ENCODE assay signal across 12 mouse cellular contexts in the genomic region with DNA sequence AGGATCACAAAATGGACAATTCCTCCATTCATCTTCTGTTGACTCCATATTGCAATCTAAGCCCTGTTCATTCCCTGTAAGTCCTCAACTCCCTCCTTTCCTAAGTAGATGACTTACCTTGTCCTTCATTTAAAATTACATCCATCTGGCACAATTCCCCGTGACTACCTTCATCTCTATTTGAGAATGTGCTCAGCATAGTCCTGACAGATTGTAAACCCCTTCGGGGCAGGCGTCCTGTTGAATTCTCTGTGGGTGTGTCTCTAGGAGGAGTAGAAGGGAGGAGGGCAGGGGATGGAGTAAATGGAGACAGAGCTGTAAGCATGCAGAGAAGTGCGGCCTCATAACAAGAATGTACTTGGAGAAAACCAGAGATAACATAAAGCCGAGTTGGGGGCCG.
DNase-seq lines count a peak whose midpoint lies in the region; ATAC-seq and TF ChIP-seq lines count a peak whose summit lies in the region.
"Had no signal": no experiment of that assay in that cellular context is flagged by ENCODE, and none has a peak within 500 bp of the region (broad histone marks: within the 10 kb centered on the region; RNA-seq: fewer than 3 reads in every experiment).

No protein-coding gene starts in this region.

- no peak for DNase-seq in kidney, adult 9 months
- DNase-seq in brain, embryonic 14.5 days (ENCODE audit: low read depth) = peak; percentile 9
- peak; percentile 80 for DNase-seq in cerebellum, adult 9-10 months
- DNase-seq in liver, embryonic 11.5 days (ENCODE audit: low spot score) = no peak
- no peak for DNase-seq in left cerebral cortex, postnatal 10 days (ENCODE audit: extremely low spot score in 1 of 2, low spot score in 2 of 2)
- DNase-seq: liver, embryonic 13.5 days had no signal

- H3K27me3 ChIP-seq in heart, embryonic 12.5 days (replicated peaks) = no peaks in the 10 kb centered on the region
- no peaks in the 10 kb centered on the region for H3K27me3 ChIP-seq in heart, embryonic 11.5 days (ENCODE audit: control insufficient read depth, insufficient read depth, low read length)
- H3K27me3 ChIP-seq in kidney, embryonic 16.5 days (ENCODE audit: insufficient read depth, low read length) = no peaks in the 10 kb centered on the region
- no peaks in the 10 kb centered on the region for H3K27me3 ChIP-seq in liver, embryonic 11.5 days (replicated peaks; ENCODE audit: control insufficient read depth, insufficient read depth, low read length)
- H3K27me3 ChIP-seq: liver, embryonic 13.5 days; midbrain, embryonic 12.5 days; Patski had no signal

- intact Hi-C loops in left cerebral cortex, postnatal 10 days (cut with DNase I) = no loop called here

- H3K36me3 ChIP-seq in heart, embryonic 12.5 days = no peaks in the 10 kb centered on the region
- H3K36me3 ChIP-seq in heart, embryonic 11.5 days (ENCODE audit: control insufficient read depth, insufficient read depth, low read length) = no peaks in the 10 kb centered on the region
- no peaks in the 10 kb centered on the region for H3K36me3 ChIP-seq in kidney, embryonic 16.5 days (ENCODE audit: insufficient read depth, low read length)
- H3K36me3 ChIP-seq in liver, embryonic 11.5 days (ENCODE audit: control insufficient read depth, insufficient read depth, low read length) = no peaks in the 10 kb centered on the region
- H3K36me3 ChIP-seq: limb, embryonic 10.5 days; liver, embryonic 13.5 days; midbrain, embryonic 12.5 days had no signal

- peaks cover 12% of the 10 kb centered on the region for H3K4me1 ChIP-seq in heart, embryonic 12.5 days (replicated peaks)
- peaks cover 4% of the 10 kb centered on the region; the same call in 1 of the 2 replicates for H3K4me1 ChIP-seq in heart, embryonic 11.5 days (ENCODE audit: control insufficient read depth, insufficient read depth, low read length)
- H3K4me1 ChIP-seq in kidney, embryonic 16.5 days (ENCODE audit: insufficient read depth, low read length) = peaks cover 14% of the 10 kb centered on the region
- H3K4me1 ChIP-seq in liver, embryonic 11.5 days (replicated peaks; ENCODE audit: control insufficient read depth, insufficient read depth, low read length) = no peaks in the 10 kb centered on the region
- H3K4me1 ChIP-seq: liver, embryonic 13.5 days had no signal

- ATAC-seq in heart, embryonic 12.5 days (ENCODE audit: insufficient number of reproducible peaks, low FRiP score) = no peak
- ATAC-seq in heart, embryonic 11.5 days (replicated peaks; ENCODE audit: insufficient number of reproducible peaks, low FRiP score, low TSS enrichment) = no peak
- ATAC-seq in kidney, embryonic 16.5 days (ENCODE audit: low FRiP score, low TSS enrichment) = no peak
- no peak for ATAC-seq in liver, embryonic 11.5 days (replicated peaks; ENCODE audit: low FRiP score)
- ATAC-seq: Patski had no signal

- peak overlapping the region; percentile 56 for H3K27ac ChIP-seq in heart, embryonic 12.5 days (ENCODE audit: poor library complexity, severe bottlenecking)
- H3K27ac ChIP-seq in heart, embryonic 11.5 days (ENCODE audit: low read depth, low read length) = no peak overlapping the region
- H3K27ac ChIP-seq in kidney, embryonic 16.5 days (ENCODE audit: low read length) = peak overlapping the region; percentile 21; the same call in 1 of the 2 replicates
- H3K27ac ChIP-seq in liver, embryonic 11.5 days (ENCODE audit: low read depth, low read length) = no peak overlapping the region
- H3K27ac ChIP-seq: limb, embryonic 10.5 days; liver, embryonic 13.5 days had no signal

- H3K9ac ChIP-seq in heart, embryonic 12.5 days = no peak overlapping the region
- no peak overlapping the region for H3K9ac ChIP-seq in heart, embryonic 11.5 days (ENCODE audit: low read depth, low read length)
- H3K9ac ChIP-seq in kidney, embryonic 16.5 days (replicated peaks; ENCODE audit: low read length) = no peak overlapping the region
- H3K9ac ChIP-seq in liver, embryonic 11.5 days (ENCODE audit: low read depth, low read length) = no peak overlapping the region
- H3K9ac ChIP-seq: liver, embryonic 13.5 days; midbrain, embryonic 12.5 days had no signal

- no peak for TF ChIP-seq CTCF in brain, embryonic 14.5 days (IDR thresholded peaks at IDR 0.05; ENCODE audit: borderline replicate concordance, extremely low read depth, insufficient read depth, insufficient read length)

- 76% methylated on average over 6 of the region's 6 CpGs for WGBS in heart, embryonic 12.5 days
- WGBS in heart, embryonic 11.5 days (ENCODE audit: insufficient replicate concordance) = 77% methylated on average over 6 of the region's 6 CpGs
- 67% methylated on average over 6 of the region's 6 CpGs for WGBS in kidney, embryonic 16.5 days
- WGBS in liver, embryonic 11.5 days = 72% methylated on average over 6 of the region's 6 CpGs

- no peak overlapping the region for H3K4me3 ChIP-seq in heart, embryonic 12.5 days
- no peak overlapping the region for H3K4me3 ChIP-seq in heart, embryonic 11.5 days (ENCODE audit: low read depth, low read length)
- H3K4me3 ChIP-seq in kidney, embryonic 16.5 days (ENCODE audit: low read length) = no peak overlapping the region
- H3K4me3 ChIP-seq in liver, embryonic 11.5 days (ENCODE audit: low read depth, low read length) = no peak overlapping the region
- H3K4me3 ChIP-seq: limb, embryonic 10.5 days; liver, embryonic 13.5 days; midbrain, embryonic 12.5 days had no signal

- H3K9me3 ChIP-seq in heart, embryonic 12.5 days (replicated peaks) = no peaks in the 10 kb centered on the region
- no peaks in the 10 kb centered on the region for H3K9me3 ChIP-seq in heart, embryonic 11.5 days (replicated peaks; ENCODE audit: control insufficient read depth, low read length)
- H3K9me3 ChIP-seq in kidney, embryonic 16.5 days (ENCODE audit: low read length) = no peaks in the 10 kb centered on the region
- H3K9me3 ChIP-seq in liver, embryonic 11.5 days (ENCODE audit: control insufficient read depth, low read length) = no peaks in the 10 kb centered on the region
- H3K9me3 ChIP-seq: limb, embryonic 10.5 days; liver, embryonic 13.5 days; midbrain, embryonic 12.5 days had no signal

- TF ChIP-seq POLR2A in brain, embryonic 14.5 days (IDR thresholded peaks at IDR 0.05; ENCODE audit: borderline replicate concordance, extremely low read depth, insufficient read depth, insufficient read length, poor library complexity, severe bottlenecking) = no peak

- no peak overlapping the region for H3K4me2 ChIP-seq in heart, embryonic 12.5 days
- no peak overlapping the region for H3K4me2 ChIP-seq in heart, embryonic 11.5 days
- no peak overlapping the region for H3K4me2 ChIP-seq in kidney, embryonic 16.5 days (replicated peaks; ENCODE audit: low read depth, low read length)
- H3K4me2 ChIP-seq in liver, embryonic 11.5 days = no peak overlapping the region
- H3K4me2 ChIP-seq: liver, embryonic 13.5 days; midbrain, embryonic 12.5 days had no signal

Comparison
In these comparisons a context has a peak if more than half of its experiments do, and no peak if none do; other contexts are left out.
1. H3K27ac ChIP-seq: peak in heart, embryonic 12.5 days (single experiment) and kidney, embryonic 16.5 days (single experiment); none in heart, embryonic 11.5 days (single experiment) and liver, embryonic 11.5 days (single experiment).
2. DNase-seq: peak in brain, embryonic 14.5 days (single experiment) and cerebellum, adult 9-10 months (single experiment); none in kidney, adult 9 months (single experiment), liver, embryonic 11.5 days (single experiment) and left cerebral cortex, postnatal 10 days (0 of 2).